Mouse (Mus musculus) thymus, adult 2 months (tissue): ENCODE measurements around the gene Ramp3. TPM values are rescaled to one million over a fixed set of nuclear protein-coding genes. Genes with fewer than 3 reads are reported as not detected.

ENCODE experiments used
- DNase-seq: peaks from one replicate; pipeline ENCODE4 v3.0.0; 2021
- H3K27ac ChIP-seq: fragments of 200-500 bp; 2 replicates; pipeline ENCODE4 v1.5.1; 2012; ENCODE audit warnings: low read length, control low read depth; ENCODE audit not compliant: control insufficient read depth, insufficient read depth
- H3K27me3 ChIP-seq: fragments of 200-500 bp; 2 replicates; pipeline ENCODE4 v1.6.1; 2012; ENCODE audit warnings: mild to moderate bottlenecking, low read length, moderate library complexity, mixed read lengths; ENCODE audit not compliant: control insufficient read depth, insufficient read depth
- H3K36me3 ChIP-seq: fragments of 200-500 bp; 2 replicates; pipeline ENCODE4 v1.6.1; 2012; ENCODE audit warnings: mild to moderate bottlenecking, low read length, moderate library complexity; ENCODE audit not compliant: control insufficient read depth, insufficient read depth
- H3K4me1 ChIP-seq: fragments of 200-500 bp; replicated peaks from 2 replicates; pipeline ENCODE4 v1.6.1; 2012; ENCODE audit warnings: low read length; ENCODE audit not compliant: control insufficient read depth, insufficient read depth
- H3K4me3 ChIP-seq: fragments of 200-500 bp; 2 replicates; pipeline ENCODE4 v1.5.1; 2012; ENCODE audit warnings: mild to moderate bottlenecking, low read length, control low read depth, moderate library complexity; ENCODE audit not compliant: control insufficient read depth, insufficient read depth
- CTCF ChIP-seq: fragments of 200-500 bp; IDR thresholded peaks from 2 replicates; pipeline ENCODE4 v1.5.1; 2012; ENCODE audit warnings: mild to moderate bottlenecking, control low read depth, low read length, moderate library complexity, borderline replicate concordance; ENCODE audit not compliant: control insufficient read depth, poor library complexity, insufficient read depth; ENCODE audit errors: extremely low read depth
- POLR2A ChIP-seq: fragments of 200-500 bp; IDR thresholded peaks from 2 replicates; pipeline ENCODE4 v1.6.1; 2012; ENCODE audit warnings: mild to moderate bottlenecking, low read length, control low read depth, moderate library complexity; ENCODE audit not compliant: control insufficient read depth, poor library complexity, insufficient read depth; ENCODE audit errors: extremely low read depth
- WGBS: fragments of 180-500 bp; shearing (Covaris S2); methylation state at CpG from one replicate; pipeline ENCODE4 v1.1.7; 2018; 5-methylcytosine and 5-hydroxymethylcytosine counted together
- polyA plus RNA-seq: library from polyadenylated mRNA; depleted of rRNA; stranded (reverse); fragments of >200 nt; gene quantifications from 2 replicates; pipeline ENCODE4 v1.2.3, GENCODE M21; 2012

Gene Ramp3
- polyA plus RNA-seq, 1 experiment, result 9.0 TPM

DNA sequence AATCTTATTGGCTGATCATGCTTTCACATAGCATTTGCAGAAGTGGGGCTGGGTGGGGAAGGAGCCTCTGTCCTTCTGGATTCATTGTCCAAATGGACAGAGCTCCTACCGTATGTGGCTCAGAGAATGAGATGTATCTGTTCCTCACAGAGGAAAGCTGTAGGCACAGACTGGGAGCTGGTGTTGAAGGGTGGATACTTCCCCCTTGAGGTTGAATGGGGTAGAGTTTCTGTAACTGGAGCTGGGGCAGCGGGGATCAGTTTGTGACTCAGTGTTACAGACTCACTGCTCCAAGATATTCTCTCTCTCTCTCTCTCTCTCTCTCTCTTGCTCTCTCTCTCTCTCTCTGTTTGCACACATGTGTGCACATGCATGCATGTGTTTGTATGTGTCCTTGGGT lies 11.7 kb downstream of the Ramp3 start:
- Histone ChIP-seq H3K27me3 (no peaks in the 10 kb centered on the region), H3K36me3 (no peaks in the 10 kb centered on the region), H3K27ac (no peak overlapping the region), H3K4me1 (peaks cover 4% of the 10 kb centered on the region), H3K4me3 (no peak overlapping the region)
- no peak for DNase-seq
- WGBS, result 63% methylated on average over 2 of the region's 2 CpGs
- no peak for TF ChIP-seq CTCF
- TF ChIP-seq POLR2A, result no peak

GRCm38 (mm10) chr11:6670826-6671225 lies 12.5 kb downstream of the Ramp3 start:
- TF ChIP-seq POLR2A, result no peak
- no peak for TF ChIP-seq CTCF
- Histone ChIP-seq H3K4me1 (peaks cover 4% of the 10 kb centered on the region), H3K27me3 (no peaks in the 10 kb centered on the region), H3K4me3 (no peak overlapping the region), H3K36me3 (no peaks in the 10 kb centered on the region), H3K27ac (no peak overlapping the region)
- WGBS, result 94% methylated on average over 4 of the region's 4 CpGs
- no peak for DNase-seq

DNA sequence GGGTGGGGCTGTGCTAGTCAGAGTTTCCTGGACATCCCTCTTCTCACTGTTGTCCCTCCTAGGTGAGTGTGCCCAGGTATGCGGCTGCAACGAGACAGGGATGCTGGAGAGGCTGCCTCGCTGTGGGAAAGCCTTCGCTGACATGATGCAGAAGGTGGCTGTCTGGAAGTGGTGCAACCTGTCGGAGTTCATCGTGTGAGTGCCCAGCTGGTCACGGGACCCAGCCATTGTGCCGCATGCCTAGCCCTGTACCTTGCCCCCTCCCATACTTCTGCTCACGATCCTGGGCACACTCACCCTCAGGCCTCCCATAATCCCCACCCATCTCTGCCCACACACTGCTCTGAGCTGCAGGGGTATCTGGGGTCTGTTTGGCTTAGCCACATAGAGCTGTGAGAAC lies 16.4 kb downstream of the Ramp3 start:
- TF ChIP-seq CTCF (no peak), POLR2A (no peak)
- Histone ChIP-seq H3K4me3 (no peak overlapping the region), H3K27ac (no peak overlapping the region), H3K36me3 (no peaks in the 10 kb centered on the region), H3K27me3 (no peaks in the 10 kb centered on the region), H3K4me1 (no peaks in the 10 kb centered on the region; the same call in 1 of the 2 replicates)
- 95% methylated on average over 9 of the region's 9 CpGs for WGBS
- DNase-seq, result no peak

GRCm38 (mm10) chr11:6675402-6675801 lies 17.1 kb downstream of the Ramp3 start:
- DNase-seq, result no peak
- no peak for TF ChIP-seq POLR2A
- TF ChIP-seq CTCF, result no peak

GRCm38 (mm10) chr11:6676641-6677040 lies 18.3 kb downstream of the Ramp3 start:
- no peaks in the 10 kb centered on the region for H3K36me3 ChIP-seq
- no peak for DNase-seq
- no peak overlapping the region for H3K4me3 ChIP-seq
- no peak overlapping the region for H3K27ac ChIP-seq
- WGBS, result 94% methylated on average over 9 of the region's 9 CpGs
- TF ChIP-seq CTCF, result no peak
- no peak for TF ChIP-seq POLR2A
- H3K27me3 ChIP-seq, result no peaks in the 10 kb centered on the region
- peaks cover 7% of the 10 kb centered on the region for H3K4me1 ChIP-seq

More at GRCm38 (mm10) chr11:6675402-6675801, 17.1 kb downstream of the Ramp3 start:
- Histone ChIP-seq H3K4me1 (peaks cover 5% of the 10 kb centered on the region), H3K36me3 (no peaks in the 10 kb centered on the region), H3K27me3 (no peaks in the 10 kb centered on the region), H3K27ac (no peak overlapping the region), H3K4me3 (no peak overlapping the region)
- WGBS, result 53% methylated on average over 7 of the region's 7 CpGs

DNA sequence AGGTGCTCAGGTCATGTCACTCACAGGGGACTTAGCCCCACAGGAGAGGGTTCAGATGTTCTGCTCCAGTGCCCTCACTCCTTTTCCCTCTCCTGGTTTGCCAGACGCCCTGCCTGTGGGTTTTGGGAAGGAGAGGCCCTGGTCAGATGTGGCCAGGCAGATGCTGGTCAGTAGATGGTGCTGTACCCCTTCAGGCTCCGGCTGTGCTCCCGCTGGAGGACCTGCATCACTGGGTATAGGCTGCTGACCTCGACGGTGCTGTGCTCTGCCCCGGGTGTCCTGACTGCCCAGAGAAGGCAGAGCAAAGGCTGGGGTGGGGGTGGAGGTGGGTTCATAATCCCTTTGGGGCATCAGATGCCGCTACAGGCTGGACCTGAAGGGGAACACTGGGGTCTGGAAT lies 19.2 kb downstream of the Ramp3 start:
- Histone ChIP-seq H3K4me1 (peaks cover 7% of the 10 kb centered on the region), H3K27me3 (no peaks in the 10 kb centered on the region), H3K36me3 (no peaks in the 10 kb centered on the region), H3K27ac (no peak overlapping the region), H3K4me3 (no peak overlapping the region)
- no peak for TF ChIP-seq CTCF
- TF ChIP-seq POLR2A, result no peak
- no peak for DNase-seq
- WGBS, result 46% methylated on average over 7 of the region's 7 CpGs
